Mouse (Mus musculus): ENCODE results near the gene Adam21.
"Not testable (repeated sequence)": the region's sequence is repeated elsewhere in the genome, so short reads cannot be mapped to it uniquely, and the experiment has no call there.

Adam21 gene

GRCm38 (mm10) chr12:81568374-81568773 is at the start of gene Adam21:
Gene Adam21, minus strand, starts transcription at chr12:81568474.
- in situ Hi-C loops (cut with MboI; ENCODE audit: low sequenced_read_pairs), result no loop called here

- in situ Hi-C loops (cut with MboI; ENCODE audit: low sequenced_read_pairs), result loop anchor here (5.0 to 25.0 kb wide), 2 partner anchors 170 to 295 kb away; no protein-coding TSS in a partner anchor
These were observed 48.7 kb upstream of the Adam21 start for GRCm38 (mm10) chr12:81616980-81617379.

DNA sequence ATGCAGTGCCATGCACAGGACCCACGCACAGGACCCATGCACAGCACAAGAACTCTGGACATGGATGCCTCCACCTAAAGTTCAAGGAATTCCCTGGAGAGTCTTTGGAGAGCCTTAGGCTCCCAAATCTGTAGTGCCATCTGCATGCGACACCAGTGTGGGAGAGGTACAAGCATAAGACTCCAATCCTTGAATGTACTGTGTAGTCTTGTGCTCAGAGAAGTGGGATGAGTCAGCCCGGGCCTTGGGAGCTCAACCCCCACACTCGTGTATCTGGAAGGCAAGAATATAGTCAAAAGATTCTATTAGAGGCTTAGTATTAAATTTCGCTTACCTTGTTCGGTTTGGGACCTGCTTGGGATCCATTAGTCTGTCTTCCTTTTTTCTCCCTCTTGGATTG is 47.5 kb upstream of the Adam21 start:
- in situ Hi-C loops (cut with MboI; ENCODE audit: low sequenced_read_pairs), result loop anchor here (5.0 to 25.0 kb wide), 2 partner anchors 171 to 296 kb away; no protein-coding TSS in a partner anchor

GRCm38 (mm10) chr12:81609445-81609844 is 41.2 kb upstream of the Adam21 start:
- in situ Hi-C loops (cut with MboI; ENCODE audit: low sequenced_read_pairs), result loop anchor here (25.0 kb wide), 1 partner anchor 303 kb away; no protein-coding TSS in a partner anchor

DNA sequence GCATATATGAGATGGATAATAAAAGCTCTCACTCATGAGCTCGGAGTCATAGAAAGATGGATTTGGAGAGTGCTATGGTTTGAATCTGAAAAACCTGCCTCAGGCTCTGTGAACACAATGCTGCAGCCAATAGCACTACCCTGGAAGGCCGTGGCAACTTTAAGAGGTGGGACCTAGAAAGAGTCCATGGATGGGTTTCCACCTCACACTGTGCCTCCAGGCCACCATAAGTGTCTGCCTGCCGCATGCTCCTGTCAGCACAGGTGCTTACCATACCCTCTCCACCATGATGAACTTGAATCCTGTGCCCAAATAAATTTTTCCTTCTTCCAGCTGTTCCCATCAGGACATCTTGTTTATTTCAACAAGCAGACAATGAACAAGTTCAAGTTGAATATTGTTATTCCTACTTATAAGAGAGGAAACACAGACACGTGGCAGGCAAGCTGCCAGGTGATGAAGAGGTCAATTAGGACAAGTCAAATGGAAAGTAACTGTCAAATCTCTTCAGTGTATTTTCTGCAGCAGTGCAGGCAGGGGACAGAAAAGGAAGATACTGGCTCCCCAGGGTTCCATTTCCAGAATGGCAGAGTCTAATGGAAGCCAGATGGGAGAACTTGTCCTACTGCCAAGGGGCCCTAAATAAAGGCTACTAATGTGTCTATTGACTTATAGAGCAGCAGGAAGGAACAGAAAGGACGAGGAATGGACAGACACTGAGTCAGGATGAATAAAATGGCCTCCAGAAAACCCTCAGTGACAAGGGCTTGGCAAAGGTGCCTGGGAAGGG is 36.9 kb upstream of the Adam21 start:
- in situ Hi-C loops (cut with MboI; ENCODE audit: low sequenced_read_pairs), result loop anchor here (25.0 kb wide), 1 partner anchor 307 kb away; no protein-coding TSS in a partner anchor

GRCm38 (mm10) chr12:81596547-81597262 is 28.4 kb upstream of the Adam21 start:
- in situ Hi-C loops (cut with MboI; ENCODE audit: low sequenced_read_pairs), result no loop called here

DNA sequence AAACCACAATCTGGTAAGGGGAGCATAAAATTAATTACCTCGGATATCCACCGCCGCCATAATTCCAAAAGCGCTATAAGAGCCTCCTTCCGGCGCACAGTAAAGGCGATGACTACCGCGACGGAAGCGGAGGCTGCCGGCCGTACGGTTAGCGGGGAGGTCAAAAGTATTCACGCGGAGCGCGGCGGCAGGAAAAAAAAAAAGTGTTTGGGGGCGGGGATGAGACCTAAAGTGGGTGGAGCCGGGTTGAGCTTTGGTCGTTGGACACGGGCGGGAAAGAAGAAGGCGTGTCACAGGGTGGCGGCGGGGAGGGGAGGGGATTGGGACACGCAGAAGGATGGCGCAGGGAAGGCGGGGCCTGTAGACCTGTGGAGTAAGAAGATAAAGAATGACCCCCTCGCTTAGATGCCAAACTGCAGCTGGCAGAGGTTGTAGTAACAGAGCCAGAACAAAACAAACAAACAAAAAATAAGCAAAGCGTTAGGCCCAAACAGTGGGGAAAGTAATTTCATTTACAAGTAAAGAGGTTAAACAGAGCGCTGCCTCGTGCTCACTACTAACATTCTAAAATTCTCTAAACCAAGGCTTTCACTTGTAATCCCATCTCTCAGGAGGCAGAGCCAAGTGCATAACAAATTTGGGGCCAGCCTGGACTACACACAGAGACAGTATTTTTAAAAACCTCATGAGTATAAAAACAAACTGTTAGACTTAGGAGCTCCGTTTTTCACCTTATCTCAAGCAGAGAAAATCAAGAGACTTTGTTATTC is 26.8 kb upstream of the Adam21 start, which contains the start of gene Med6:
Gene Med6 (minus strand): TSS at position 107 of the 770 bp plus-strand sequence.
- in situ Hi-C loops (cut with MboI; ENCODE audit: low sequenced_read_pairs), result no loop called here

GRCm38 (mm10) chr12:81567931-81568330 is 343 bp downstream of the Adam21 start:
- in situ Hi-C loops (cut with MboI; ENCODE audit: low sequenced_read_pairs), result no loop called here

DNA sequence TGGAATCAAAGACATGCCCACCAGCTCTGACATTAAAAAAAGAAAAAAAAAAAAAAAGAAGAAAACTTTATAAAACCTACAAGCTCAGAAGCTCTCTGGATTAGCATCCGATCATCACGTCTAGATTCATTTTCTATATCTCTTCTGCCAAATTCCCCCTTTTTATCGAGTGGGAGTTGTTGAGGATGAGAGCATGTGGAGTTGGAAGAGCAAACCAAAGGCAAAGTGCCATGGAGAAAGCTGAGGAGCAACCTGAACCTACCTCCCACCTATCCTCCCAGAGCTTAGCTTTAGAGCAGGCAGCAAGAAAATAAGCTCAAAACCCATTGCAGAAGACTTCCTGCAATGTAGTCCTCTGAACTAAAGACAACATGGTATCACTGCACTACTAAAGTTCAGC is 4.1 kb downstream of the Adam21 start:
- in situ Hi-C loops (cut with MboI; ENCODE audit: low sequenced_read_pairs), result no loop called here

- in situ Hi-C loops (cut with MboI; ENCODE audit: low sequenced_read_pairs), result no loop called here
These were observed 19.0 kb downstream of the Adam21 start for GRCm38 (mm10) chr12:81549286-81549685.

DNA sequence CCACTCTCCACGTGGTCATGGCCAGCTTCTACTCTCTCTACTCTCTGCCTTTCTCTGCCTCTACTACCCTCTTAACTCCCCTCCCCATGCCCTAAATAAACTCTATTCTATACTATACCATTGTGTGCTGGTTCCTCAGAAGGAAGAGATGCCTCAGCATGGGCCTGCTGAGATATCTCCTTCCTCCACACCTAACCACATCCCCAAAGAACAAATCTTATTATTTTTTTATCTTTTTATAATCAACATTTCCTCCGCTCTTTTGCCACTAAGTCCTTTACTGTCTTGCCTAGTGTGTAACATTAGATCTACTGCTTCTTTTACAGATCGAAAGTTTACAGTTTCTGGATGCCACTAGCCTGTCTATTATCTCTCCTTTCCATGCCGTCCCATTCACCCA is 21.1 kb downstream of the Adam21 start:
- in situ Hi-C loops (cut with MboI; ENCODE audit: low sequenced_read_pairs), result no loop called here

DNA sequence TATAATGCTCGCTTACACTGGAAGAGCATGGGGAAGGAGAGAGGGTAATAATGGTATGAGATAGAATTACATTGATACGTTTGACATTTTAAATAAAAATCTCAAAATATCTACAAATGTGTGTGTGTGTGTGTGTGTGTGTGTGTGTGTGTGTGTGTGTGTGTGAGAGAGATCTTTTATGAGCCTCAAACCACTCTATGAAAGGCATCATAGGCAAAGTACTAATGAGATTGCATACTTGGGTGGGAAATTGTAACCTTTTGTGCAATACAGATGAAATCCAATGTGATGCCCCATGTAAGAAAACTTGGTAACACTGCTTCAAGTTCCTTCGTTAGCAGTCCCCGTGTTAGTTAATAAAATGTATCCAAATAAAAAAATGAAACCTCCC is 35.2 kb downstream of the Adam21 start:
- in situ Hi-C loops (cut with MboI; ENCODE audit: low sequenced_read_pairs), result no loop called here

- in situ Hi-C loops (cut with MboI; ENCODE audit: low sequenced_read_pairs), result no loop called here
These were observed 35.8 kb downstream of the Adam21 start, which contains the start of the genes Gm20498 and Synj2bp for GRCm38 (mm10) chr12:81532316-81533028. Gene Gm20498, minus strand, starts transcription at chr12:81532905. Gene Synj2bp, minus strand, starts transcription at chr12:81532911.

DNA sequence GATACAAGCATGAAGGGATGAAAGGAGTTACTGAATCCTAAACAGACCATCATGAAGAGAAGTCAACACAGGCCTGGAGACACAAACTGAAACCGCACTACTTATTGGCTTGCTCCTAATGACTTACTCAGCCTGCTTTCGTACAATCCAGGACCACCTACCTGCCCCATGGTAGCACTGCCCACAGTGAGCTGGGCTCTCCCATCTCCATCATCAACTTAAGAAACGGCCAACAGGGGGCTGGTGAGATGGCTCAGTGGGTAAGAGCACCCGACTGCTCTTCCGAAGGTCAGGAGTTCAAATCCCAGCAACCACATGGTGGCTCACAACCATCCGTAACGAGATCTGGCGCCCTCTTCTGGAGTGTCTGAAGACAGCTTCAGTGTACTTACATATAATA is 37.7 kb downstream of the Adam21 start:
- in situ Hi-C loops (cut with MboI; ENCODE audit: low sequenced_read_pairs), result not testable (repeated sequence)
